Mouse (Mus musculus): ENCODE results near the gene Tenm3.

- TF ChIP-seq CTCF (IDR thresholded peaks at IDR 0.05; ENCODE audit: extremely low read depth, insufficient read depth, low read length) (no peak), POLR2A (IDR thresholded peaks at IDR 0.05; ENCODE audit: extremely low read depth, insufficient read depth, low read length) (no peak)
Observed at GRCm38 (mm10) chr8:48579144-48579543, 264.6 kb downstream of the Tenm3 start.
